Mouse (Mus musculus) kidney, adult 11 months (tissue): ENCODE results near the gene C2cd2l.
"Not testable (repeated sequence)": the region's sequence is repeated elsewhere in the genome, so short reads cannot be mapped to it uniquely, and the experiment has no call there.

Experiments used
- DNase-seq: peaks from one replicate; pipeline ENCODE4 v3.0.0; 2022

C2cd2l gene

DNA sequence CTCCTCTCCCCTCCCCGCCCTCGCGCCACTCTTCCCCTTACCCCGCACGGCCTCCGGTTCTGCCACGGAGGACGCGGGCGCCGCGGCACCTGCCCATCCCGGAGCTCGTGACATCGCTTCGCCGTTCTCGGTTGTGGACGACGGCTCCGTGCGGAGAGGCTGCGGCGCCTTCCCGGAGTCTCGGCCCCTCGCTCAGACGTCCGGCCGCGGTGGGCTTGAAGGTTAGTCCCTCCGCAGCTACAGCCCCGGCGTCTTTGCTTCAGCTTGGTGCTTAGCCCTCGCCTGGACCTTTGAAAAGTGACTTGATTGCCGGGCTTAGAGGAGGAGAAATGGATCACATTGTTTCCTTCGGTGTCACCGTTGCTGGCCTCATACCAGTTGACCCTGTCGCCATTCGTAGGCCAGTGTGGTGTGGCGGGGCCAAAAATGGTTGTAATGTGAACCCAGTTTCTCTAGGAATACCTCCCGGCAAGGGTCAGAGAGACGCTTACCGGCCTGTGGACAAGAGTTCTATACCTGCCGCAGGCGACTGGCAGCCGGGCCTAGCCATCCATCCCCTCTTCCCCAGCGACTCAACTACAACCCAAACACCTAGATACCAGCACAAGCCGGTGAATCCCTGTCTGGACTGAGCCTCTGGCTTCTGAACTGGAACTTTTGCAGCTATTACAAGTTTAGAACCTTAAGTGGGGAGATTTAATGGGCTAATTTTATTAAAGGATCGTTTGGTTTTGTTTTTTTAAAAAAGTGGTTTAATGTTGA, 15.4 kb upstream of the C2cd2l start:
- no peak for DNase-seq

GRCm38 (mm10) chr9:44334396-44335330, 14.6 kb upstream of the C2cd2l start, which contains the start of gene H2afx:
Gene H2afx, plus strand, starts transcription at chr9:44334694.
- peak; percentile 100 for DNase-seq

DNA sequence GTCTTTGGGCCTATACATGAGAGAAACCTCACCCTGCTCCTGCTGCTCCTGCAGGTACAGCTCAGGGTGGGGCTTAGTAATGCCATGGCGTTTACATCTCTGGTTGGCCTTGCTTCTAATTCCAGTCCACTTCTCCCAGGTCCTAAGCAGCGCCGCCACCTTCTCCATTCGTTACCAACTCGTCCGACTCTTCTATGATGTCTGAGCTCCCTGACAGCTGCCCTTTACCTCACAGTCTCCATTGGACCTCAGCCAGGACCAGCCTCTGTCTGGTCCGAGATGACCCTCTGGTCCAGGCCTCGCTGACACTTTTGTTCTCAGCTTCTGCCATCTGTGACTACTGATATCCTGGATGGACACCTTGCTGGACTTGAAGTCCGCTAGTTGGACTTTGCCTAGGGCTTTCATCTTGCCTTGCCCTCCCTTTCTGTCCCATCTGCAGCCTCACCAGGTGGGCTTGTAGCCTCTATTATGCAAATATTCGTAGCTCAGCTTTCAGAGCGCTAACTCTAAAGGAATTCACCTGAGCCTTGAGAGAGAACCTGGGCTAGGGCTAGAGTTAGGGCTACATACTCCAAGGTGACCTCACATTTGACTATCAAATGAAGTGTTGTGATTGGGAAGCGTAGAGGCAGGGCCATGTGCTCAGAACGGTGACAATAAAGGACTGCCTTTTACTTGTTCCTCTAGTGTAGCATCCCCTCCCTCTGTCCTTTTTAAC, 13.0 kb upstream of the C2cd2l start:
- no peak for DNase-seq

DNA sequence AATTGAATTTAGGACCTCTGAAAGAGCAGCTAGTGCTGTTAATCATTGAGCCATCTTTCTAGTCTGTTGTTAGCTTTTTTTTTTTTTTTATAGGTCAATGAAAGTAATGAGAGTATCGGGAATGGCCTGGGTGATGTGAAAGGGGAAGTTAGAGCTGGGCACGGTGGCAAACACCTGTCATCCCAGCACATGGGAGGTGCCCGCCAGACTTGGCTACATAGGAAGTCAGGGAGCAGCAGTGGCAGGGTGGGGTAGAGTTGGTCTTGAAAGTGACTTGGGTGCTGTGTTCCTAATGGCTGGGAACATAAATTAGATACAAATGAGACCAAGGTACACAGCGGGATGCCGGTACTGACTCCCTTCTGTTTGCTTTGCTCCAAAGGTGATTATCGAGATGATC, 10.7 kb upstream of the C2cd2l start:
- no peak for DNase-seq

DNA sequence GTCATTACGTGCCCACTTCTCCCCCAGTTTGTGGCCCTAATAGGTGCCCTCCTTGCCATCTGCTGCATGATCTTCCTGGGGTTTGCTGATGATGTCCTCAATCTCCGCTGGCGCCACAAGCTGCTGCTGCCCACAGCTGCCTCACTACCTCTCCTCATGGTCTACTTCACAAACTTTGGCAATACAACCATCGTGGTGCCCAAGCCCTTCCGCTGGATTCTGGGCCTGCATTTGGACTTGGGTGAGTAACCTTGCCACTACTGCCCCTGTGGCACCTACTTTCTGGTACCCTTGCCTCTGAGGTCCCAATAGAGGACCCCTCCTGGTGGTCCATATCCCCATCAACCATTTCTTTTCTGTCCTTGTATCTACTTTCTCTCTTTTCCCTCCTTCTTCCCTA, 7.8 kb upstream of the C2cd2l start:
- DNase-seq, result no peak

- DNase-seq, result no peak
Measured at GRCm38 (mm10) chr9:44327064-44327711, 7.1 kb upstream of the C2cd2l start.

DNA sequence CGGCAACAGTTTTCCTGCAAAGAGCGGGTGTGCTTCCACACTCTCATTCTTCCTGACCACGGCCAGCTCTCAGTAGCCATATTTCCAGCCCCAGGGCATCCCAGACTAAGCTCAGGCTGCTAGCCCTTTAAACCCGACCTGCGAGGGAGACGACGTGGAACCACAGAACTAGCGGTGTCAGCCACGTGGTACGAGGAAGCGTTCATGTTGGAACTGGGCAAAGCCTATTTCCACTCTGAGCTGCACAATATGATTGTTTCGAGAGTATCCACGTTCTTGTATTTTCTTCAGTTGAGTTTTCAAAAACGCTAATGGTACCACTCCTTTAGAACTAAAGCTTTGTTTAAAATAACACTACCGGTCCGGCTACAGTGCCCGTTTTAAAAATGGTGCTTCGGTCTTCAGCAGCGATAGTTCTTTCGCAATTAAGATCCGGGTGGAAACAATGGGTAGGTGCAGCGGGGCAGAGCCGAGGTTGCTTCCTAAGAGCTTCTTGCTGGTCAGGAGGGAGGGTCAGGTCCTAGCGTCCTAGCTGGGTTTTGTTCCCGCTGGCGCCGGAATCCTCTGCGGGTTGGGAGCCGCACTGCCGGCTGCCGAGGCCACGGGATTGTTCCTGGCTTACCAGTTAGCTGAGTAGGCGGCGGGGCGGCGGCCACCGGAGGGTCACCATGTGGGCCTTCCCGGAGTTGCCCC, 6.4 kb upstream of the C2cd2l start:
- DNase-seq, result peak; percentile 90

- no peak for DNase-seq
Measured at GRCm38 (mm10) chr9:44325768-44326370, 5.8 kb upstream of the C2cd2l start, which contains the start of gene Dpagt1. Gene Dpagt1, plus strand, starts transcription at chr9:44326019.

DNA sequence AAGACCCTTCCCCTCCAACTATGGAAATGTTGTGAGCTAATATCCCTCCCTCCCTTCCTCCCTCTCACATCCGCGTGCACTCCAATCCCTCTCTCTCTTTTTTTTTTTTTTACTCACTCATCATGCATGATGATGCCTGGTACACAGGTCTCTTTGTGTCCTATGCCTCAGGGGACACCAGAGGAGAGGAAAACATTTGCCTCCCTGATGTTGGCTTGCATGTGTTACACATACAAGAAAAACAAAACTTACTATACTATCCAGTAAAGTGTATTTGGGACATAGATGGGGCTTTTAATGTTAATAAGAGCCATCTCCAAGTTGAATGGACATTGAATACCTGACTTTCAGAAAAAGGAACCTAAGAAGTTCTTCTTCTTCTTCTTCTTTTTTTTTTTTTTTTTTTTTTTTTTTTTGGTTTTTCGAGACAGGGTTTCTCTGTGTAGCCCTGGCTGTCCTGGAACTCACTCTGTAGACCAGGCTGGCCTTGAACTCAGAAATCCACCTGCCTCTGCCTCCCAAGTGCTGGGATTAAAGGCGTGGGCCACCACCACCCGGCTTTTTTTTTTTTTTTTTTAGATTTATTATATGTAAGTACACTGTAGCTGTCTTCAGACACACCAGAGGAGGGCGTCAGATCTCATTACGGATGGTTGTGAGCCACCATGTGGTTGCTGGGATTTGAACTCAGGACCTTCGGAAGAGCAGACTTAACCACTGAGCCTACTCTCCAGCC, 5.1 kb upstream of the C2cd2l start:
- DNase-seq, result not testable (repeated sequence)

GRCm38 (mm10) chr9:44324147-44324546, 4.1 kb upstream of the C2cd2l start:
- DNase-seq, result no peak

DNA sequence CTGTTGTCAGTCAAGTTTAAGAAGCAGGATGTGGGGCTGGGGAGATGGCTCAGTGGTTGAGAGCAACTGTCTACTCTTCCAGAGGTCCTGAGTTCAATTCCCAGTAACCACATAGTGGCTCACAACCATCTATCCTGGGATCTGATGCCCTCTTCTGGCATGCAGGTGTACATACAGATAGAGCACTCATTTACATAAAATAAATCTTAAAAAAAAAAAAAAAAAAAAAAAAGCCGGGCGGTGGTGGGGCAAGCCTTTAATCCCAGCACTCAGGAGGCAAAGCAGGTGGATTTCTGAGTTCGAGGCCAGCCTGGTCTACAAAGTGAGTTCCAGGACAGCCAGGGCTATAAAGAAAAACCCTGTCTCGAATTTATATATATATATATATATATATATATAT, 3.6 kb upstream of the C2cd2l start:
- DNase-seq, result not testable (repeated sequence)

DNA sequence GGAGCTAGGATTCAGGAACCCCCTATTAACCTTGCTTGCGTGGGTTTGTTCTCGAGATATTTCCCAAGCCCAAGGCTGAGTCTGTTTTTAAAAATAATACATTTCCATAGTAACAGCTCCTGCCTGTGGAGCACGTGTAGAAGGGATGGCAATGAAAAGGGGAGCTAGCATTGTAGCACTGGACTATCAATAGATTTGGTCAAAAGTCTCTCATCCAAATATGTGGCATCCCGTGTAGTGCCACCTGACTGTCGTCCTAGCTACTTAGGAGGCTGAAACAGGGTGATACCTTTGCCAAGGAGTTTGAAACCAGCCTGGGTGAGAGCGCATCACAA, 681 bp upstream of the C2cd2l start:
- DNase-seq, result no peak

- DNase-seq, result no peak
Measured at GRCm38 (mm10) chr9:44319105-44319886, 789 bp downstream of the C2cd2l start.

DNA sequence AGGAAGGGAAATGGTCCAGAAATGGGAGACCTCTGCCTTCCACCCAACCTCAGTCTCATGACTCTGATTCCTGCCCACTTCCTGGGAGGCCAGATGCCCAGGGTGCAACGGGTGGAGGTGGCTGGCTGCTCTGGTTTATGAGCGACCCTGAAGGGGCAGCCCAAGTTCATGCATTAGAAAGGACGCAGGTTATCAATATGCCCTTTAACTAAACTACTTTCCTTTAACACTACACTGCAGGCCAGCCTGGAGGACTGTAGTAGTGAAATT, 1.3 kb downstream of the C2cd2l start:
- DNase-seq, result peak; percentile 73

- DNase-seq, result peak; percentile 84
Measured at GRCm38 (mm10) chr9:44318076-44318825, 1.8 kb downstream of the C2cd2l start.

GRCm38 (mm10) chr9:44317452-44317851, 2.6 kb downstream of the C2cd2l start:
- no peak for DNase-seq

- no peak for DNase-seq
Measured at GRCm38 (mm10) chr9:44314910-44315309, 5.2 kb downstream of the C2cd2l start.

DNA sequence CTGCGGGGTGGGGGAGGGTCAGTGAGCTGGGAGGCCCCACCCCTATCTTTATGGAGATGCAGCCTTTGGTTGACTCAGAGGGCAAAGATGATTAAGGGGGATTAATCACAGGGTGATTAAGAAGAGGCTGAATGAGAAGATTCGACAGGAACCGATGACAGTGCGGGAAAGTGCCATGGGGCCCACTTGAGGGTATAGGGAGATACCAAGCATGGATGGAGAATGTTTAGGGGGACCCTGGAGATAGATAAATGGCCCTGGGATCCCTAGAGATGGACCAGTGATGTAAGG, 5.9 kb downstream of the C2cd2l start:
- no peak for DNase-seq

- no peak for DNase-seq
Measured at GRCm38 (mm10) chr9:44313476-44314256, 6.4 kb downstream of the C2cd2l start.
